Mouse (Mus musculus): ENCODE results near the gene Gm8926.
"Not testable (repeated sequence)": the region's sequence is repeated elsewhere in the genome, so short reads cannot be mapped to it uniquely, and the experiment has no call there.

The Gm8926 gene

GRCm38 (mm10) chr5:11770248-11770647, at the start of gene Gm8926:
Gene Gm8926, plus strand, starts transcription at chr5:11770548.
- not testable (repeated sequence) for DNase-seq (ENCODE audit: low spot score in 2 of 2)
